ENCODE assay signal across 8 mouse cellular contexts in genomic region chr16:87455180-87455611, GRCm38 (mm10). TPM values are rescaled to one million over a fixed set of nuclear protein-coding genes. Genes with fewer than 3 reads are reported as not detected.
A peak's percentile ranks its signal among the peaks of the same experiment; 100 is the strongest.
DNase-seq lines count a peak whose midpoint lies in the region; ATAC-seq and TF ChIP-seq lines count a peak whose summit lies in the region.

No protein-coding gene starts in this region.

- no peaks in the 10 kb centered on the region for H3K9me3 ChIP-seq in E14TG2a.4 (ENCODE audit: low read length)
- no peaks in the 10 kb centered on the region for H3K9me3 ChIP-seq in stomach, postnatal 0 days (ENCODE audit: control insufficient read depth, low read length)

- H3K36me3 ChIP-seq in E14TG2a.4 (ENCODE audit: insufficient read depth, low read length) = peaks cover 12% of the 10 kb centered on the region
- H3K36me3 ChIP-seq in stomach, postnatal 0 days (ENCODE audit: control insufficient read depth, insufficient read depth, low read length) = no peaks in the 10 kb centered on the region

- WGBS in stomach, postnatal 0 days = under 1% methylated on average over 38 of the region's 38 CpGs

- peak; percentile 76 for ATAC-seq in erythroblast, adult 5-6 weeks (replicated peaks; ENCODE audit: low FRiP score, poor library complexity, severe bottlenecking)
- peak; percentile 63 for ATAC-seq in megakaryocyte, adult 5-6 weeks (ENCODE audit: poor library complexity, severe bottlenecking)
- ATAC-seq in stomach, postnatal 0 days (ENCODE audit: low FRiP score, low TSS enrichment) = peak; percentile 78

- peak overlapping the region; percentile 92 for H3K4me3 ChIP-seq in gastrocnemius, adult 2 months
- H3K4me3 ChIP-seq in E14TG2a.4 (replicated peaks; ENCODE audit: low read length) = peak overlapping the region; percentile 95
- peak overlapping the region; percentile 85 for H3K4me3 ChIP-seq in stomach, postnatal 0 days (ENCODE audit: low read depth, low read length)

- no peak for TF ChIP-seq CTCF in gastrocnemius, adult 2 months (IDR thresholded peaks at IDR 0.05)
- no peak for TF ChIP-seq CTCF in E14TG2a.4 (conservative IDR thresholded peaks at IDR 0.05; ENCODE audit: low read length)
- TF ChIP-seq CTCF in stomach, postnatal 0 days (IDR thresholded peaks at IDR 0.05; ENCODE audit: low read depth) = no peak

- peaks cover 32% of the 10 kb centered on the region for H3K4me1 ChIP-seq in E14TG2a.4 (replicated peaks; ENCODE audit: low read depth, low read length)
- peaks cover 4% of the 10 kb centered on the region; the same call in 1 of the 2 replicates for H3K4me1 ChIP-seq in stomach, postnatal 0 days (replicated peaks; ENCODE audit: control insufficient read depth, insufficient read depth)

- no peak for TF ChIP-seq EP300 in stomach, postnatal 0 days (optimal IDR thresholded peaks at IDR 0.05)

- H3K27me3 ChIP-seq in E14TG2a.4 (ENCODE audit: insufficient read depth, low read length) = peaks cover 11% of the 10 kb centered on the region
- H3K27me3 ChIP-seq in stomach, postnatal 0 days (ENCODE audit: control insufficient read depth, insufficient read depth, low read length) = no peaks in the 10 kb centered on the region

- peak overlapping the region; percentile 88 for H3K9ac ChIP-seq in stomach, postnatal 0 days (ENCODE audit: low read length)

- H3K4me2 ChIP-seq in stomach, postnatal 0 days (replicated peaks; ENCODE audit: low read depth) = peak overlapping the region; percentile 73

- intact Hi-C loops in gastrocnemius, adult 2 months (cut with DNase I) = no loop called here

- DNase-seq in gastrocnemius, adult 2 months = no peak
- no peak for DNase-seq in gastrocnemius, postnatal 10 days
- peak; percentile 83 for DNase-seq in induced T-regulatory cell, adult 2 months (ENCODE audit: low read depth)
- DNase-seq in stomach, postnatal 0 days (ENCODE audit: low spot score) = no peak
- DNase-seq in right cerebral cortex, adult 18-20 months = no peak

- H3K27ac ChIP-seq in gastrocnemius, adult 2 months = peak overlapping the region; percentile 96
- H3K27ac ChIP-seq in stomach, postnatal 0 days (replicated peaks) = peak overlapping the region; percentile 90

RNA-seq across cellular contexts. Expression of gene Usp16, which starts 0.7 kb away (rescaled TPM):
- 10 to 100 TPM; 53.3 to 56.1 TPM for total RNA-seq in gastrocnemius, adult 2 months (2021)
- 10 to 100 TPM; 28.5 to 33.7 TPM for total RNA-seq in gastrocnemius, postnatal 10 days (2021)
- total RNA-seq in erythroblast, adult 5-6 weeks (2015; ENCODE audit: low replicate concordance) = 14.4 and 52.5 TPM in 2 replicates
- 9.0 and 14.2 TPM in 2 replicates for total RNA-seq in erythroblast, adult 5-6 weeks (2017; ENCODE audit: low replicate concordance)
- 49.7 and 73.0 TPM in 2 replicates for total RNA-seq in megakaryocyte, adult 5-6 weeks (2015)
- 57.2 and 90.2 TPM in 2 replicates for total RNA-seq in megakaryocyte, adult 5-6 weeks (2017)
- polyA plus RNA-seq in stomach, postnatal 0 days (2015; fragmentation: Nextera tagmentation; extraction: Ambion mirVana) = 37.0 and 40.1 TPM in 2 replicates

RNA-seq across cellular contexts. Expression of gene Rwdd2b, which starts 14.8 kb away (rescaled TPM):
- 1 to 10 TPM; 2.1 to 2.4 TPM for total RNA-seq in gastrocnemius, adult 2 months (2021)
- 1 to 10 TPM; 4.1 to 5.1 TPM for total RNA-seq in gastrocnemius, postnatal 10 days (2021)
- total RNA-seq in erythroblast, adult 5-6 weeks (2015; ENCODE audit: low replicate concordance) = 0.38 and 3.3 TPM in 2 replicates
- 1.7 and 3.0 TPM in 2 replicates for total RNA-seq in erythroblast, adult 5-6 weeks (2017; ENCODE audit: low replicate concordance)
- 7.0 and 7.8 TPM in 2 replicates for total RNA-seq in megakaryocyte, adult 5-6 weeks (2015)
- total RNA-seq in megakaryocyte, adult 5-6 weeks (2017) = 9.9 and 12.1 TPM in 2 replicates
- polyA plus RNA-seq in stomach, postnatal 0 days (2015; fragmentation: Nextera tagmentation; extraction: Ambion mirVana) = 6.9 and 7.5 TPM in 2 replicates

RNA-seq across cellular contexts. Expression of gene Ltn1, which starts 22.8 kb away (rescaled TPM):
- total RNA-seq in gastrocnemius, adult 2 months (2021) = 10 to 100 TPM; 26.3 to 28.9 TPM
- total RNA-seq in gastrocnemius, postnatal 10 days (2021) = 10 to 100 TPM; 24.1 to 25.0 TPM
- 4.2 and 7.1 TPM in 2 replicates for total RNA-seq in erythroblast, adult 5-6 weeks (2015; ENCODE audit: low replicate concordance)
- 8.2 and 8.5 TPM in 2 replicates for total RNA-seq in erythroblast, adult 5-6 weeks (2017; ENCODE audit: low replicate concordance)
- total RNA-seq in megakaryocyte, adult 5-6 weeks (2015) = 22.2 and 23.6 TPM in 2 replicates
- 21.9 and 22.1 TPM in 2 replicates for total RNA-seq in megakaryocyte, adult 5-6 weeks (2017)
- polyA plus RNA-seq in stomach, postnatal 0 days (2015; fragmentation: Nextera tagmentation; extraction: Ambion mirVana) = 8.1 and 9.2 TPM in 2 replicates

RNA-seq across cellular contexts. Expression of gene Cct8, which starts 40.5 kb away (rescaled TPM):
- total RNA-seq in gastrocnemius, adult 2 months (2021) = 100 to 1,000 TPM; 114 to 135 TPM
- total RNA-seq in gastrocnemius, postnatal 10 days (2021) = 100 to 1,000 TPM; 163 to 164 TPM
- 81.5 and 105 TPM in 2 replicates for total RNA-seq in erythroblast, adult 5-6 weeks (2015; ENCODE audit: low replicate concordance)
- 130 and 164 TPM in 2 replicates for total RNA-seq in erythroblast, adult 5-6 weeks (2017; ENCODE audit: low replicate concordance)
- 158 and 163 TPM in 2 replicates for total RNA-seq in megakaryocyte, adult 5-6 weeks (2015)
- 331 and 390 TPM in 2 replicates for total RNA-seq in megakaryocyte, adult 5-6 weeks (2017)
- polyA plus RNA-seq in stomach, postnatal 0 days (2015; fragmentation: Nextera tagmentation; extraction: Ambion mirVana) = 173 and 181 TPM in 2 replicates
